Mouse (Mus musculus) kidney, embryonic 15.5 days (tissue): ENCODE measurements around the gene Qrich2. TPM values are rescaled to one million over a fixed set of nuclear protein-coding genes. Genes with fewer than 3 reads are reported as not detected.

Experiments used
- ATAC-seq: fragments of 200-750 bp; cut with Nextera tagmentation; replicated peaks from 2 replicates; pipeline ENCODE4 v1.8.0; 2017; ENCODE audit warnings: moderate TSS enrichment; ENCODE audit not compliant: low FRiP score
- H3K27ac ChIP-seq: fragments of 300-500 bp; sonication (generic); 2 replicates; pipeline ENCODE4 v1.5.1; 2015; ENCODE audit warnings: mild to moderate bottlenecking, inconsistent platforms
- H3K27me3 ChIP-seq: fragments of 300-500 bp; sonication (generic); 2 replicates; pipeline ENCODE4 v1.6.1; 2015; ENCODE audit warnings: inconsistent platforms
- H3K36me3 ChIP-seq: fragments of 300-500 bp; sonication (generic); 2 replicates; pipeline ENCODE4 v1.6.1; 2015; ENCODE audit warnings: inconsistent platforms
- H3K4me1 ChIP-seq: fragments of 300-500 bp; sonication (generic); 2 replicates; pipeline ENCODE4 v1.6.1; 2015; ENCODE audit warnings: inconsistent platforms
- H3K4me2 ChIP-seq: fragments of 300-500 bp; sonication (generic); 2 replicates; pipeline ENCODE4 v1.6.1; 2015; ENCODE audit warnings: moderate library complexity, mild to moderate bottlenecking, inconsistent platforms
- H3K4me3 ChIP-seq: fragments of 300-500 bp; sonication (generic); replicated peaks from 2 replicates; pipeline ENCODE4 v1.5.1; 2015; ENCODE audit warnings: mild to moderate bottlenecking, inconsistent platforms
- H3K9ac ChIP-seq: fragments of 300-500 bp; sonication (generic); 2 replicates; pipeline ENCODE4 v1.6.1; 2015; ENCODE audit warnings: mild to moderate bottlenecking, inconsistent platforms
- H3K9me3 ChIP-seq: fragments of 300-500 bp; sonication (generic); replicated peaks from 2 replicates; pipeline ENCODE4 v1.6.1; 2016; ENCODE audit warnings: inconsistent platforms
- WGBS: fragments of 180-500 bp; shearing (Covaris S2); methylation state at CpG from one replicate; pipeline ENCODE4 v1.1.7; 2015; ENCODE audit warnings: mixed read lengths; 5-methylcytosine and 5-hydroxymethylcytosine counted together
- polyA plus RNA-seq: library from polyadenylated mRNA; unstranded; fragments of >200 nt; fragmentation: Nextera tagmentation; extraction: Ambion mirVana; gene quantifications from 2 replicates; pipeline ENCODE4 v1.2.1, GENCODE M21; 2015

The Qrich2 gene
- polyA plus RNA-seq, 1 experiment from 2014 or later: 0.30 TPM

DNA sequence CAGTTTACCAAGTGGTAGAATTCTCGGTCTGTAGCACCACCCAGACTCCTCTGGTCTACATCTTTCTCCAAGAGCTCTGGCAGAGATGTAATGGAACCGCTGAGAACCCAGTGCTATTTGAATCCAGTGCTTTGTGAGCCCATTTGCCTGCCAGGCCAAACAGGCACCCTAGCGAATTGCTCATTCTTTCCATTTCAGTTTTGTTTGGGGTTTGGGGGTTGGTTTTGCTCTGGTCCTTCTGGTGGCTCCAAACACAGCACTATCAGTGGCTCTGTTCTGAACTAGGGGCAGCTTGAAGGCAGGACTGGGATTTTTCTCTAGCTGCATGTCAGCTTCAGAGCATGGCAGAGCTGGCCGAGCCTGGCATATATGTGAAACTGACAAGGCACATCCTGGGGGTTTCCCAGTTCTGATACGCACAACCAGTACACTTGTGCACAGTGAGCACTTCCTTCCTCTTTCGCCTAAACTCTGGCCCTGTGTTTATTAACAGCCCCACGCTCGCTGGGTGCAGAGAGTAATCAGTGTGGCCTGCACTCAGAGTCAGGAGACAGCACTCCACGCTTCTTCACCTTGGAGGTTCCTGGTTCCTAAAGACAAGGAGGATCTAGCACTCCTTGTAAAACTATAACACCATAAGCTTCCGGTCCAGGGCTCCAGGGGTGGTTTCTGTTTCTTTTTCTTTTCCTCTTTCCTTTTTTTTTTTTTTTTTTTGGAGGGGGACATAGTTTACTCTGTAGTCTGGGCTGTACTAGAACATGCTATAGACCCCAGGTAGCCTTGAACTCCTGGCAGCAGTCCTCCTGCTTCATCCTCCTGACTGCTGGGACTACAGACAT, 42.0 kb downstream of the Qrich2 start:
- Histone ChIP-seq H3K27ac (no peak overlapping the region), H3K4me1 (peaks cover 17% of the 10 kb centered on the region), H3K27me3 (no peaks in the 10 kb centered on the region), H3K36me3 (no peaks in the 10 kb centered on the region), H3K4me2 (no peak overlapping the region), H3K9ac (no peak overlapping the region), H3K4me3 (no peak overlapping the region), H3K9me3 (no peaks in the 10 kb centered on the region)
- no peak for ATAC-seq
- WGBS: 78% methylated on average over 10 of the region's 10 CpGs

GRCm38 (mm10) chr11:116423214-116423613, 42.8 kb downstream of the Qrich2 start:
- Histone ChIP-seq H3K27me3 (no peaks in the 10 kb centered on the region), H3K27ac (no peak overlapping the region), H3K4me3 (no peak overlapping the region), H3K36me3 (no peaks in the 10 kb centered on the region), H3K4me1 (peaks cover 18% of the 10 kb centered on the region), H3K9ac (no peak overlapping the region), H3K4me2 (no peak overlapping the region), H3K9me3 (no peaks in the 10 kb centered on the region)
- WGBS: 74% methylated on average over 6 of the region's 6 CpGs
- ATAC-seq: no peak

DNA sequence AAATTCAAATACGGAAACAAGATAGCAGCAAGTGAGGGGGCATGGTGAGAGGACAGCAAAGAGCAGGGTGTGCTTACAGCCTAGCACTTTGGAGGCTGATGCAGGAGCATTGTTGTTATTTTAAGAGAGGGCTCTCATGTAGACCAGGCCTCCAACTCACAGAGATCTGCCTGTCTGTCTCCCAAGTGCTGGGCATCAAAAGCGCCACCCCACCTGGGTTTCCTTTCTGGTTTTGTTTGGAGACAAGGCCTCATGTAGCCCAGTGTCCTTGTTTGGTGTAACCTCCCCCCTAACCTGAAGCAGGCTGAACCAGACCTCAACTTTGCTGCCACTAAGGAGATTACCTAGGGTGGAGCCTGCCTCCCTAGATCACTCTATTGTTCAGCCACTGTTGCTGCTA, 43.5 kb downstream of the Qrich2 start:
- Histone ChIP-seq H3K36me3 (no peaks in the 10 kb centered on the region), H3K4me2 (no peak overlapping the region), H3K9me3 (no peaks in the 10 kb centered on the region), H3K9ac (no peak overlapping the region), H3K4me1 (peaks cover 24% of the 10 kb centered on the region), H3K27me3 (no peaks in the 10 kb centered on the region), H3K4me3 (no peak overlapping the region), H3K27ac (no peak overlapping the region)
- no peak for ATAC-seq
- 93% methylated on average over 2 of the region's 2 CpGs for WGBS

- no peak for ATAC-seq
- Histone ChIP-seq H3K9ac (no peak overlapping the region), H3K27me3 (no peaks in the 10 kb centered on the region), H3K27ac (no peak overlapping the region), H3K9me3 (no peaks in the 10 kb centered on the region), H3K4me2 (no peak overlapping the region), H3K4me1 (peaks cover 28% of the 10 kb centered on the region), H3K36me3 (no peaks in the 10 kb centered on the region), H3K4me3 (no peak overlapping the region)
- 58% methylated on average over 6 of the region's 6 CpGs for WGBS
These were observed 44.9 kb downstream of the Qrich2 start for GRCm38 (mm10) chr11:116421102-116421501.

- no peak overlapping the region for H3K9ac ChIP-seq
- no peaks in the 10 kb centered on the region for H3K9me3 ChIP-seq
- peak overlapping the region; percentile 92 for H3K27ac ChIP-seq
- H3K4me2 ChIP-seq: no peak overlapping the region
- ATAC-seq: no peak
- H3K36me3 ChIP-seq: no peaks in the 10 kb centered on the region
- no peaks in the 10 kb centered on the region for H3K27me3 ChIP-seq
- H3K4me1 ChIP-seq: peaks cover 28% of the 10 kb centered on the region
- no peak overlapping the region for H3K4me3 ChIP-seq
- WGBS: 57% methylated on average over 6 of the region's 6 CpGs
These were observed 47.1 kb downstream of the Qrich2 start for GRCm38 (mm10) chr11:116418841-116419462.

DNA sequence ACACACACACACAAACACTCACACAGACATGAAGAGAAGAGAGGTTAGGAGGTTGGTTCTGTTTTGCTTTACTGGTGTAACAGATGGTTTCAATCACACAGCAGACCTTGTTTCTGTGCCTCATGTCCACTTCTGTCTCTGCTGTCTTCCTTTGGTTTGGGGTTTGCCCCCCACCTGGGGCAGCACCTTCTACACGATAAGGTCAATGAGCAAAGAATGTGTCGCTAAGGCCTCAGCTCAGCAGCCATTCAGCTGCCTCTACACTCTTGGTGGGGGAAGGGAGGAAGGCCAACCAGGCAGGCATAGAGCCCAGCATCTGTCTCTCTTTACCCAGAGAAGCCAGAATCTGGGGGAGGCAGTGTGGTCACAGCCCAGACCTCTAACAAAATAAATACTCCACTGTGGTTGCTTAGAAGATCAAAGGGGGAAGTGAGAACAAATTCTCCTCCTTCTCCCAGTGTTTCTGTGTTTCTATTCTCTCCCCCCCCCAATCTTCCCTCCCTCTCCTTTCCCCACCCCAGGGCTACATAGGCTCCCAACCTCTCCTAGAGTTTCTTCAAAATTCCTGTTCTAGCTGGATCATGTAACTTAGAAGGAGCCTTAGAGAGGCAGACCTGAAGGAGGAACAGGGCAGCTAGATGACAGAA, 47.7 kb downstream of the Qrich2 start:
- Histone ChIP-seq H3K4me2 (no peak overlapping the region), H3K9me3 (no peaks in the 10 kb centered on the region), H3K9ac (no peak overlapping the region), H3K4me1 (peaks cover 31% of the 10 kb centered on the region), H3K27ac (peak overlapping the region; percentile 92), H3K36me3 (no peaks in the 10 kb centered on the region), H3K4me3 (no peak overlapping the region), H3K27me3 (no peaks in the 10 kb centered on the region)
- 9% methylated on average over 2 of the region's 2 CpGs for WGBS
- peak; percentile 83 for ATAC-seq

DNA sequence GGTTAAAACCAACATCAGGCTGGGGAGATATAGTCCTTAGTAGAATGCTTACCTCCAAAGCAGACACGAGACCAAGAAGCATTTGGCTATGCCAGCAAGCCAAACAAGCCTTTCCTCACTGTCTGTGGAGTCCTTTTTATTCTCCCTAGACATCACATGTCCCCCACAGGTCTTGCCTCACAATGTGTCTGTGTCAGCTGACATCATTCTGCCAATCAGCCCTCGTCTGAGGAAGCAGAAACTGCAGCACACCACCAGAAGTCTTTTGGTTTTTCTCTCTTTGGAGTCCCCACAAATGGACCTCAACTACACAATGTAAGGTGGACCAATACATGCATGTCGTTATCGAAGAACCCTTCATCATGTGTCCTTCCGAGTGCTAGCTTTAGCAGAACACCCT, 49.0 kb downstream of the Qrich2 start:
- no peak overlapping the region for H3K4me3 ChIP-seq
- H3K36me3 ChIP-seq: no peaks in the 10 kb centered on the region
- no peak overlapping the region for H3K9ac ChIP-seq
- no peak for ATAC-seq
- no peak overlapping the region for H3K4me2 ChIP-seq
- no peaks in the 10 kb centered on the region for H3K27me3 ChIP-seq
- WGBS: 91% methylated on average over 5 of the region's 5 CpGs
- H3K9me3 ChIP-seq: no peaks in the 10 kb centered on the region
- peaks cover 39% of the 10 kb centered on the region for H3K4me1 ChIP-seq
- no peak overlapping the region for H3K27ac ChIP-seq

- H3K9ac ChIP-seq: no peak overlapping the region
- no peak overlapping the region for H3K27ac ChIP-seq
- H3K4me1 ChIP-seq: peaks cover 44% of the 10 kb centered on the region
- H3K36me3 ChIP-seq: no peaks in the 10 kb centered on the region
- H3K27me3 ChIP-seq: no peaks in the 10 kb centered on the region
- no peaks in the 10 kb centered on the region for H3K9me3 ChIP-seq
- no peak overlapping the region for H3K4me3 ChIP-seq
- 57% methylated on average over 6 of the region's 6 CpGs for WGBS
- ATAC-seq: no peak
- no peak overlapping the region for H3K4me2 ChIP-seq
These were observed 49.7 kb downstream of the Qrich2 start for GRCm38 (mm10) chr11:116416196-116416943.

GRCm38 (mm10) chr11:116413631-116414022, 52.4 kb downstream of the Qrich2 start:
- Histone ChIP-seq H3K4me1 (peaks cover 39% of the 10 kb centered on the region), H3K36me3 (no peaks in the 10 kb centered on the region), H3K9ac (no peak overlapping the region), H3K4me3 (peak overlapping the region; percentile 76), H3K27me3 (no peaks in the 10 kb centered on the region), H3K27ac (no peak overlapping the region), H3K9me3 (no peaks in the 10 kb centered on the region), H3K4me2 (peak overlapping the region; percentile 98)
- ATAC-seq: no peak
- 53% methylated on average over 4 of the region's 4 CpGs for WGBS

GRCm38 (mm10) chr11:116412904-116413630, 53.0 kb downstream of the Qrich2 start, which contains the start of gene Rnf157:
Gene Rnf157 (minus strand): TSS chr11:116413032.
- peak; percentile 93 for ATAC-seq
- H3K36me3 ChIP-seq: no peaks in the 10 kb centered on the region
- H3K4me3 ChIP-seq: peak within 1 kb of the TSS; percentile 76
- WGBS: 2% methylated on average over 80 of the region's 82 CpGs
- H3K9ac ChIP-seq: peak within 1 kb of the TSS; percentile 78
- no peaks in the 10 kb centered on the region for H3K27me3 ChIP-seq
- H3K9me3 ChIP-seq: no peaks in the 10 kb centered on the region
- peaks cover 34% of the 10 kb centered on the region for H3K4me1 ChIP-seq
- H3K27ac ChIP-seq: peak within 1 kb of the TSS; percentile 70
- peak within 1 kb of the TSS; percentile 98 for H3K4me2 ChIP-seq
